Mouse (Mus musculus): ENCODE results near the gene Numb. TPM values are rescaled to one million over a fixed set of nuclear protein-coding genes. Genes with fewer than 3 reads are reported as not detected.
"Not testable (repeated sequence)": the region's sequence is repeated elsewhere in the genome, so short reads cannot be mapped to it uniquely, and the experiment has no call there.

Numb gene
- polyA plus RNA-seq, 1 experiment, result 73.3 TPM

DNA sequence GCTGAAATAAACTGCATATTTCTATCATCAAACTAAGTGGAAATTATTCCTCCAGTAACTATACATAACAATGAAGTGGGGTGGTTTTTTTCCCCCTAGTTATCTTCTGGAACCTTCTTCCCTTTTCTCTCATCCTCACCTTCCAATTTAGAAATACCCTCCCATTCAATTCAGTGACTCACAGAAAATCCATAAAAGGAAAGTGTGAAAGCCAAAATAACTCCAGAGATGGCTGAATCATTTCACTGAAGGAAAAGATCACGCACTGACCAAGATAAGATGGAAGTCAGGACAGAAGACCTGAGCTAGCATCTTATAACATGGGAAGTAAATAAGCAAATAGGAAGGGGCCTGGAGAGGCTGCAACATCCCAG is 1.7 kb upstream of the Numb start:
- DNase-seq (ENCODE audit: extremely low spot score in 1 of 2, low spot score in 1 of 2), result peak in 1 of 2 experiments; percentile 62

DNA sequence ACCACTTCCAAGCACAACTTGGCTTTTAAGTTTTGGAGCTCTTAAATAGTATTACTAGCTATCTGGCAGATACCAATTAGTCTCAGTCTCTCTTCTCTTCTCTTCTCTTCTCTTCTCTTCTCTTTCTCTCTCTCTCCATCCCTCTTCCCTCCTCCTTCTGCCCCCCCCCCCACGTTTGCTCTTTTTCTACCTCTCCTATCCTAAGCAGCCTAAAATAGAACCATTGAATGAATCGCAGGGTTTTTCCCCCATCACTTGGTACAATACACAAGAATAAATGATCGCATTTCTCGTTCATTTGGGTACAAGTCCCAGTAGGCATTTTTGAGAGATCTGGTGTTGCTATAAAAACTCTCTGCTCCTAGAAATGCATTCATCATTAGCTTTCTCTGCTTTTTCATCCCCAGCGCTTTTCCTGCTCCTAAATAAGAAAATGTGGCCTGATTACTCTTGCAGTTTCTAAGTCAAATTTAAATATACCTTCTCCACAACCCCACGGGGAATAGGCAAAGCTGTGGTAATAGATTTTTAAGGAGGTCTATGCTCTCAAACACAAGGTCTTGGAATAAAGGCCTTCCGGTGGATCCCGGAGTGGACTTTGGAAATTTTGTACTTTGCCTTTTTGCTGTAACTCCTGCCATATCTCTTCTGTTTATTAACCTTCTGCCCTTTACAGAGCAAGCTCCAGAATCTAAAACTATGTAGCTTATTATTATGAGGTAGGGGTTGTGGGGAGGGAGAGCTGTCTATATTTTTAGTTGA is 1.2 kb upstream of the Numb start:
- DNase-seq (ENCODE audit: extremely low spot score in 1 of 2, low spot score in 1 of 2), result no peak

DNA sequence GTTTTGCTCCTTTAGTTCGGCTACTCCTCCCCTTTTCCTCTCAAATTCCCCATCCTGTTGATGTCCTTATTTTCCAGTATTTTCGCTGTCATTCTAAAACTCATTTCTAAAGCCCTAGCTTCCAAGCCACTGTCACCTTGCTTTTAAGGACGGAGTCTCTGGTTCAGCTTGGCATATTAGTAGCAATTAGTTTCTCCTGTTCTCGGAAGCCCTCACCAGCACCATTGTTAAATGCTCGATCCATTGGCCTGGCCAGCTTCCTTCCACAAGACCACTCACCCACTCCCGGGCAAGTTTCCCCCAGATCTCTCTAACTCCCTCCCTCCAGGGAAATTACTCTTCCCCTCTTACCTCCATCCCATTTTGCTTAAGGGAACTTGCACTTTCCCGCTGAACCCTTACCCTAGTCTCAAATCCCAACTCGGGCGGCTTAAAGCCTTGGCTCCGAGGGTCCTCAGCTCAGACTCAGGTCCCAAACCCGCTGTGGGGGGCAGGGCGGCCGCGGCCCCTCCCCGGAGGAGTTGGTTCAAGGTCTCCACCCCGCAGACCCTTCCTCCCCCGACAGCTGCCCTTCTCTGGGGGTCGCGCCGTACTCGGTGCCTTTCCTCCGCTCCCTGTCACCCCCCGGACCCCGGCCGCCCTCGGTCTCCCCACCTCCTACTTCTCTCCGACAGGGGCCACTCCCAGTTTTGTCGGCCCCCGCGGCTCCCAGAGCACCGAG is 853 bp downstream of the Numb start:
- no peak for DNase-seq (ENCODE audit: extremely low spot score in 1 of 2, low spot score in 1 of 2)

DNA sequence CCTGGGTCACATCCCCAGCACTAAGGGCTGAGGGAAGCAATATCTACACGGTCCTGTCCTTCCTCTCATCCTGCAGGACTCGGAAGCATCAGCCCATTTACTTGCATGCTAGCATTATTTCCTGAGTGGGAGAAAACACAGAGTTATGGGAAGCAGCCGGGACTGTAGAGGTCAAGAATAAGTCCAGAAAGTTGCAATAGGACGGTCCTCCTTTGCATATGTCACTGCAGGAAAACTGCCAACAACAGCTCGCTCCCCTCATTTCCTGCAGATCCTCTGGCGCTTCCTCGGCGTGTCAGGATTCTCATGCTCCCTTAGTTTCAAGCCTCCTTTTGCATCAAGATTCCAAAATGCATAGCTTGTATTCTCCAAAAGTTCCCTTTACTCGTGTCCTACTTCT is 4.8 kb downstream of the Numb start:
- no peak for DNase-seq (ENCODE audit: extremely low spot score in 1 of 2, low spot score in 1 of 2)

DNA sequence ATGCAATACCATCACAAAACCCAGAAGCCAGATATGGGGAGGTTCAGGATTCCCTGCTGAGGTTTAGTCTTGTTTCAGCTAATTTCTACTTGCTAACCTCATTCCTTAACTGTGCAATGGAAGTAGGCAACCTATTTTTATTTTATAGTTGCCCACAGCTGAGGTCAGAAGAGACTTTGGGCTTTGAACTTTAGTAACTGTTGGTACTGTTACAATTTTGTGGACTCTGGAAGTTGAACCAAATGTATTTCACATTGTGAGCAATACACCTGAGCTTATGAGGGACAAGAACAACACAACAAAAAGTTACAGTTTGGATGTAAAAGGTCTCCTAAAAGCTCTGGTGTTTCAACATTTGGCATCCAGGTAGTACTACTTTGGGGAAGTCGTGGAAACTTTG is 6.9 kb downstream of the Numb start:
- DNase-seq (ENCODE audit: extremely low spot score in 1 of 2, low spot score in 1 of 2), result no peak

DNA sequence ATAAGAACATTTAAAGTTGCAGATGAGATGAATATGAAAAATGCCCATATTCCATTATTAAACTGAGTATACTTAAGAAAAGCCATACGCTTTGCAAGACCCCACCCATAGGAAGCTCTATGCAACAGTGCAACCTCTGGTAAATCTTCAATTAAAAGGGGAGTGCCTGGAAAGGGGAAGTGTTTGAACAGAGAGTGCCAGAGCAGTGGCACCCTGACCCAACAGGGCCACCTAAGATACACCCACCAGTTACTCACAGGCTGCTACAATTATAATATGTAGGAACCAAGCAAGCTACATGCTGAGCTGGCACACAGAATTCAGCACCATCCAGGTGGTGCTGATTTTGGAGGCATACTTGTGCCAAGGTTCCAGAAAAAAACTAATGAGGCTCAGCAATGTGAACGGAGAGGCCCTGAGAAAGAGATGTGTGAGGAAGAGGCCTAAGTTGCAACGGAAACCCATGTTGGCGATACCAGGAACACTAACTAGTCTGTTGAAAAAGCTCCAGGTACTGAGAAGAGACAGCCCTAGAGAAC is 7.5 kb downstream of the Numb start:
- DNase-seq (ENCODE audit: extremely low spot score in 1 of 2, low spot score in 1 of 2), result no peak

DNA sequence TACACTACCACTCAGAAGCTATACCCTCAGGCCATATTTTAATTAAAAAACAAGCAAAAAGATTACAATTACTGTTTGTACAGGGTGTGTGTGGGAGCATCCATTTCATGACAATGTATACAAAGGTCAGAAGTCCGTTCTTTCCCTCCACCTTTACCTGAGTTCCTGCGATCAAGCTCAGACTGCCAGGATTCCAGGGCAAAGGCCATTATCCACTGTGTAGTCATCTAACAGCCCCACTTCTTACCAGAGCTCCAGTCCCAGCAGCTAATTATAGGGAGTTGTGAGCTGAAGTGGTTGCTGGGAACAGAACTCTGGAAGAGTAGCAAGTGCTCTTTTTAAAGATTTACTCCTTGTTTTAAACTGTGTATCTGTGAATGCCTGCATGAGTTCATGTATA is 11.3 kb downstream of the Numb start:
- no peak for DNase-seq (ENCODE audit: extremely low spot score in 1 of 2, low spot score in 1 of 2)

DNA sequence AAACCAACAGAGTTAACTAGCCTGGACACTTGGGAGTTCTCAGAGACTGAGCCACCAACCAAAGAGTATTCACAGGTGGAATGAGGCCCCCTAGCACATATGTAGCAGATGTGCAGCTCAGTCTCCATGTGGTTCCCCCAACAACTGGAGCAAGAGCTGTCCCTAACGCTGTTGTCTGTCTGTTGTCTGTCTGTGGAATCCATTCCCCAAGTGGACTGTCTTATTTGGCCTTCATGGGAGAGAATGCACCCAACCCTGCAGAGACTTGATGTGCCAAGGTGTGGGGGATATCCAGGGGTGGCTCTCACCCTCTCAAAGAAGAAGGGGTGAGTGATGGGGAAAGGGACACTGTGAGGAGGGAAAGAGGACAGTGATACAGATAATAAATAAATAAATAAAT is 28.8 kb downstream of the Numb start:
- no peak for DNase-seq (ENCODE audit: extremely low spot score in 1 of 2, low spot score in 1 of 2)

DNA sequence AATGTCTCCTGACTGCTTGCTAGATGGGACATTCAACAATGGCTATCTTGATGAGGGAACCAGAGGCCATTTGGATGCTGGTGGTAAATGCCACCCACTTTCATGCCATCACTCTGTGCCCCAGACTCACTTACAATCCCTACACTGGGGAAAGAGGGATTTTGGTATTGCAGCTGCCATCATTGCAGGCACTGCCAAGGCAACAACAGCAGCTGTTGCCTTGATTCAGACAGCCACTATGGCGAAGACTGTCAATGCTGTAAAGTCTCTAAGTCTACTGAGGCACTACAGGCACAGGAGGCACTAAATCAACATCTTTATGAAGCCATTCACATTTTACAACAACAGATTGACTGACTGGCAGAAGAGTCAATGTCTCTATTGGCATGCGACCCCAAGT is 30.5 kb downstream of the Numb start:
- no peak for DNase-seq (ENCODE audit: extremely low spot score in 1 of 2, low spot score in 1 of 2)

DNA sequence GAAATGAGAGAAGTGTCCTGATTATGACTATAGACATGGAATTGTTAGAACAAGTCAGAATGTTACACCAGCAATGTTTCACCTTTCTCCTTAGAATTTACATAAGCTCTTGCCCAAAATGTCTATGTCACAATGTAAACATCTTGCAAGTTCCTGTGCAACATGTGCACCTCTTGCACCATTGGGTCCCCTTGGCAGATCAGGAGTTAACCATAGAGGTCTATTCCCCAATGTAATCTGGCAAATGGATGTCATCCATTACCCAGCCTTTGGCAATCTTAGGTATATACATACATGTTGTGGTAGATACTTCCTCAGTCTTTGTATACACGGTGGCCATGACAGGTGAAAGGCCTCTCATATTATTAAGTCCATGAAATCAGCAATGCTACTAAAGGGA is 32.6 kb downstream of the Numb start:
- DNase-seq (ENCODE audit: extremely low spot score in 1 of 2, low spot score in 1 of 2), result no peak

DNA sequence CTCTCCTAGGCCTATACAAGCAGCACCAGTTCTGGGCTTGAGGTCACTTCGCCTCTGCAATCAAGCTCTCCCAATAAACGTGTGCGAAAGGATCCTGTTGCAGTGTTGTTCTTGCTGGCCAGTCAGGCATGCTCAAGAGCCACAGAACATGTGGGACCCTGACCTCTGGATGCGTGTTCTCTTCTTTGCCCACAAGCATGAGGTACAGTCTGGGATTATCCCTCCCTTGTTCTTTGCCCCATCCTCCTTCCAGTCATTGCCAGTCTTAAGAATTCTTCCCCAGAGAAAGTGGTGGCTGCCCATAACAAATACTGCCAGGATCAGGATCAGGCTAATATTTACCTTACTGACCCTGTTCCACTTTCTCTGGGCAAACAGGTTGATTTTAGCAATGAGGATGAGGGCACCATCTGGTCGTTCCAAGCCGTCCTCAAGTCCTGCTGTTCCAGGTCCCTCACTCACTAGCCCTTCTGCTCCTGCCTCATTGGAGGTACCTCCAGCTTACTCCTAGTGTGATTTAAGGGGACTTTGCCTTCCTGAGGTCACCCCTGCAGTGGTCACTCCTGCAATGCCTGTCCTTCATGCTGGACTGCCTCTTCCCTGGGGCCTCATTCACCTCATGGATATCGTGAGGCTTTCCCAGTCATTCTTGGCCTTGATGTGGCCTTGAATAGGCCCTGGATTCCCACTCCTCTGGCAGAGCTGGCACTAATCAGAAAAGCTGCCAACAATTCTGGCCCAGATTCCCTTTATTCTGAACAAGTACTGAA is 36.0 kb downstream of the Numb start:
- DNase-seq (ENCODE audit: extremely low spot score in 1 of 2, low spot score in 1 of 2), result peak in 1 of 2 experiments; percentile 24

DNA sequence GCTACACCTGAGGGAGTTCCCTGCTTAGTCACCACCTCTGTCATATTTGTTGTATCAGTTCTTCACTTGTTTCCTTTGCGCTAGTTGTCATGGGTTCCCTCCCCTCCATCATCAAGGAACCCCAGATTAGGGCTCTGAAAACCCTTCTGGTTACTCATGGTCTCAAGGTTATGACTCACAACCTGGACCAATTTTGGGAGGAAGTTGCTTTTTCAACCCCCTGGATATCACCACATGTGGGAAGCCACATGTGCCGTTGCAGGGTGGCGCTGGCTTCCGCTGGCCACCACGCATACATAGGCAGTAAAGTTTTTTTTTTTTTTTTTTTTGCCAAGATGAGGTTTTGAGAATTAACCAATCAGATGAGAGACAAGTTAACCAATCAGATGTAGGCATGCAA is 36.7 kb downstream of the Numb start:
- not testable (repeated sequence) for DNase-seq (ENCODE audit: extremely low spot score in 1 of 2, low spot score in 1 of 2)

DNA sequence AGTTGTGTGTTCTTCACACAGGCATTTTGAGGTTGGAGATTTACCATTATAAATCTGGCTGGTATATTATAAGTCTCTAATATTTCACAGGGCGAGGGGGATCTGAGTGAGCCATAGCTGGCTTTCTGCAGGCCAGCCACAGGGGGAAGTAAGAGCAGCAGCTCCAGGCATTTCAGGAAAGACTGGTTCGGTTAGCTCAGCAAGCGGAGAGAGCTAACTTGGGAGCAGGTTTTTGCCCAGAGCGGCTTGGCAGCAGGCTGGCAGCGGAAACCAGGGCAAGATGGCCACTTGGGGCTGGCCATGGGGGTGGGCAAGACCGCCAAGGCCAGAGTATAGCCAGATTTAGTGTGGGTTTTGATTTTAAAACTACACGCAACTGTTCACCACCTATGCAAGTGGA is 39.2 kb downstream of the Numb start:
- DNase-seq (ENCODE audit: extremely low spot score in 1 of 2, low spot score in 1 of 2), result peak in 1 of 2 experiments; percentile 31

DNA sequence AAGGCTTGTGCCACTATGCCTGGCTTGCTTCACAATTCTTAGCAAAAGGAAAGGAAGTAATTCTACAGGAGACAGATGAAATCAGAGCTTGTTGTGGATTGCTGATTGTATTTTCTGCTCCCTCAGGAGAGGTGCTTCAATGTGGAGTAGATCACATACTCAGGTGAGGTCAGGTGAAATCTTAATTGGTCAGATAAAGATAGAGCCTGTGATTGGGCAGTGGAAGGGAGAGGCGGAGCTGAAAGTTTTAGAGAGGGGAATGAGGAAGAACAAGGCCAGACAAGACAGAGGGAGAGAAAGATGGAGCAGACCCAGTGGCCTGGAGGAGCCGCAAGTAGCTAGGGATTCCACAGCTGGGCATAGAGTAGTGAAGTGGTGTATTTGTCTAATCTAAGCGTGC is 39.6 kb downstream of the Numb start:
- DNase-seq (ENCODE audit: extremely low spot score in 1 of 2, low spot score in 1 of 2), result no peak

DNA sequence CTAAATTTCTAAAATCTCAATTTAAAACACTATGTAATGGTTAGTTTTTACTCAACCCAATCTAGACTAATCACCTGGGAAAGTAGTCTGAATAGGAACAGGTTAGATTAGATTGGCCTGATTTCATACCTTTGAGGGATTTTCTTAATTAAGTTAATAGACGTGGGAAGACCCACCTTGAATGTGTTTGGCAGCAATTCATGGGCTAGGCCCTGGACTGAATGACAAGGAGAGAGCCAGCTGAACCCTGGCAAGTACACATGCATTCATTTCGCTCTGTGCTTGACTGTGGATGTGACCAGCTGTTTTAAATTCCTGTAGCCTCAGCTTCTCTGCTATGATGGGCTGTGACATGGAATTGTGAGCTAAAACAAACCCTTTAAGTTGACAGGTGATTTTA is 40.8 kb downstream of the Numb start:
- DNase-seq (ENCODE audit: extremely low spot score in 1 of 2, low spot score in 1 of 2), result no peak

DNA sequence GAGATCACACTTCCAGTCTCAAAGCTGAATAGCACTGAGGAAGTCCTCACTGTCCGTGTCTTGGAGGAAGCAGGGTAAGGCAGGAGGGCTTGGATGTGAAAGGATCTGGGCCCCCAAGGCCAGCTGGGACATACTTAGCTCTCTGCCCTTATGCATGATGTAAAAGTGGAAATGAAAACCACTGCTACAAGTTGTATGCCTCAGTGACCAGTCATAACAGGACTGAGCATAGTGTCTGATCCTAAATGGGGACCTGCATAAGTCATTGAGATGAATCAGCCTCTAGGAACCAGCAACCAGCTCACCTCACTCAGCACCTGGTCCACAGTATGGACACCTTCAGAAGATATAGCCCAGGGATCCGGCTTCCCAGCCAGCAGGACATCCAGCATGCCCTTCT is 46.6 kb downstream of the Numb start:
- no peak for DNase-seq (ENCODE audit: extremely low spot score in 1 of 2, low spot score in 1 of 2)

DNA sequence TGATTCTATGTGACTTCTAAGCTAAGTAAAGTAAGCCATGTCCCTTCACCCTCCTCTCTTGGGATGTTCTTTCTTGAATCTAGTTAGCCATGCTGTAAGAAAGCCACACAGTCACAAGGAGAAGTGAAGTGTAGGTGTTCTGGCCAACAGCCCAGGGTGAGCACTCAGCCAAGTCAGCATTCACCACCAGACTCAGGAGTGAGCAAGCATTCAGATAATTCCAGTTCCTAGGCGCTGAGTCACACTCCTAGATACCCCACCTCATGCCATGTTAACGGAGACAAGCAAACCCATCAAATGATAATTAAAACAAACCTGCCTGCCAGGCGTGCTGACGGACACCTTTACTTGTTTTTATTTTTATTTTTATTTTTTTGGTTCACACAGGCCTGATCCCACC is 47.1 kb downstream of the Numb start:
- peak; percentile 87 to 94 for DNase-seq (ENCODE audit: extremely low spot score in 1 of 2, low spot score in 1 of 2)

DNA sequence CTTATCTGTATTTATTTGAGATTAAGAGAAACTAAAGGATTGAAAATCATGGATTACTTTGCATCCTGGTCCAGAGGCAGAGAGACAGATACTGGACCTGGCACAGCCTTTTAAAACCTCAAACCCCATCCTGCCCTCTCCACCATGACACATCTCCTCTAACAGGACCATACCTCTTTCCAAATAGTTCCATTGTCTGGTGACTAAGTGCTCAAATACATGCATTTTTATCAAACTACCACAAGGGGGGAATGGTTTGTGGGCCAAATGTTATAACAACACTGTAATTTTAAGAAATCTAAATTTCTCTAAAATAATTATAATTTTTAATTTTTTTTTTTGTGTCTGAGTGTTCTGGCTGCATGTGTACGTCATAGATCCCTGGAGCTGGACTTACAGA is 57.2 kb downstream of the Numb start:
- DNase-seq (ENCODE audit: extremely low spot score in 1 of 2, low spot score in 1 of 2), result no peak

DNA sequence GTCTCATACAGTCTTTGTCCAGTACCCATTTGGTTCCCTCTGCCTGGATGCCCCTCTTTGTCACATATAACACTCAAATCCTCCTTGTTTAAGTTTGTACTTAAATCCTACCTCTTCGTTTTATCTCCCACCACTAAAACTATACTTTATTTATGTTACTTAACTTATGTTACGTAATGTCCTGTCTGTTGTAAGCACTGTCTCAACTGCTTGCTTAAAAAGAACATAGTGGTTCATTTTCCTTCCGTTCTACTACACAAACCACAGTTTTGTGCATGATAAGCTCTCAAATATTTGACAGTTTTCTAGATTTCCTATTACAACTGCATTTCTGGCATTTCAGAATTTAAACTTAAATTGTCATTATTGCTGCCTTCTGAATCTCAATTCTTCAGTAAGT is 59.9 kb downstream of the Numb start:
- no peak for DNase-seq (ENCODE audit: extremely low spot score in 1 of 2, low spot score in 1 of 2)

DNA sequence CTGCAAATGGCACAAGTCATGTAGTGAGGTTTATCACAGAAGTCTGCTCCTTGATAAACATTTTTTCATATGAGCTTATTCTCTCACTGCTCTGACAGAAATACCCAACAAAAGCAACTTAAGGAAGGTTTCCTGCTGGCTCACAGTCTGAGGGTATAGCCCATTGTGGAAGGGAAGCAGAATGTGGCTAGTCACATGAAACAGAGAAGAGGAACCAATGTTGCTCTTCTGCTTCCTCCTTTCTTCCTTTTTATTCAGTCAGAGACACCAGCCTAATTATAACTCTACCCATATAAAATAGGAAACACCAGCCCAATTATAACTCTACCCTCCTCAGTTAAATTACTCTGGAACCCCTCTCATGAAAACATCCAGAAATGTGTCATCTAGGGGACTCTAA is 61.0 kb downstream of the Numb start:
- no peak for DNase-seq (ENCODE audit: extremely low spot score in 1 of 2, low spot score in 1 of 2)

DNA sequence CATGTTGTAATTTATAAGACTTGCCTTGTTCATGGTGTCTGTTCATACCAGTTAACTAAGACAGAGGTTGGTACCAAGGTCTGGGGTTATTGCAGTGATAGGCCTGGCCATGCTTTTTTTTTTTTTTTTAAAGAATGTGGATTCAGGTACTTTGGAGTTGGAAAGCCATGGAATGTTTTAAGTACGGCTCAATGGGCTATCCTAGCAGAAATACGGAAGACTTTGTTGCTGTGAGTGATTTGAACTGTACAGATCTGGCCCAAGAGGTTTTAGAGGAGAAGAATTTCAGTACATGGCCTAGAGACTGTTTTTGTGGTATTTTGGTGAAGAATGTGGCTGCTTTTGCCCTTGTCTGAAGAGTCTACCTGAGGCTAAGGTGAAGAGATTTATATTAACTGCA is 63.7 kb downstream of the Numb start:
- no peak for DNase-seq (ENCODE audit: extremely low spot score in 1 of 2, low spot score in 1 of 2)
